Mouse (Mus musculus) hindbrain, embryonic 16.5 days (tissue): ENCODE measurements at regions not wholly inside any gene's neighbourhood (a gene's known extent, or its start where the extent isn't known, plus 50 kb on each side); places are given as distances from the start of the nearest gene placed in this dataset.
A peak's percentile ranks its signal among the peaks of the same experiment; 100 is the strongest.

Experiments used
- ATAC-seq: fragments of 200-750 bp; cut with Nextera tagmentation; 2 replicates; pipeline ENCODE4 v1.8.0; 2017; ENCODE audit warnings: moderate TSS enrichment, moderate library complexity
- H3K27ac ChIP-seq: fragments of 300-500 bp; sonication (generic); 2 replicates; pipeline ENCODE4 v1.5.1; 2014; ENCODE audit warnings: low read depth, mild to moderate bottlenecking, control low read depth, low read length, moderate library complexity
- H3K27me3 ChIP-seq: fragments of 300-500 bp; sonication (generic); replicated peaks from 2 replicates; pipeline ENCODE4 v1.6.1; 2014; ENCODE audit warnings: low read length; ENCODE audit not compliant: control insufficient read depth, insufficient read depth
- H3K36me3 ChIP-seq: fragments of 300-500 bp; sonication (generic); 2 replicates; pipeline ENCODE4 v1.6.1; 2014; ENCODE audit warnings: mild to moderate bottlenecking, low read length, moderate library complexity, mixed read lengths; ENCODE audit not compliant: control insufficient read depth, insufficient read depth
- H3K4me1 ChIP-seq: fragments of 300-500 bp; sonication (generic); 2 replicates; pipeline ENCODE4 v1.6.1; 2014; ENCODE audit warnings: low read depth, low read length; ENCODE audit not compliant: control insufficient read depth, insufficient read depth
- H3K4me2 ChIP-seq: fragments of 300-500 bp; sonication (generic); 2 replicates; pipeline ENCODE4 v1.6.1; 2014; ENCODE audit warnings: mild to moderate bottlenecking, low read length, control low read depth, moderate library complexity
- H3K4me3 ChIP-seq: fragments of 300-500 bp; sonication (generic); 2 replicates; pipeline ENCODE4 v1.5.1; 2014; ENCODE audit warnings: mild to moderate bottlenecking, low read length, control low read depth, moderate library complexity
- H3K9ac ChIP-seq: fragments of 300-500 bp; sonication (generic); 2 replicates; pipeline ENCODE4 v1.6.1; 2014; ENCODE audit warnings: low read depth, mild to moderate bottlenecking, control low read depth, low read length, moderate library complexity
- H3K9me3 ChIP-seq: fragments of 300-500 bp; sonication (generic); 2 replicates; pipeline ENCODE4 v1.6.1; 2014; ENCODE audit warnings: mild to moderate bottlenecking, low read length, moderate library complexity; ENCODE audit not compliant: control insufficient read depth
- WGBS: fragments of 180-500 bp; shearing (Covaris S2); extraction: QIAGEN DNeasy Blood & Tissue Kit; methylation state at CpG from one replicate; pipeline ENCODE4 v1.1.7; 2014; 5-methylcytosine and 5-hydroxymethylcytosine counted together

- no peaks in the 10 kb centered on the region for H3K4me1 ChIP-seq
- H3K4me3 ChIP-seq = no peak overlapping the region
- no peak for ATAC-seq
- H3K4me2 ChIP-seq = no peak overlapping the region
- WGBS = 90% methylated on average over 3 of the region's 3 CpGs
- H3K27me3 ChIP-seq = no peaks in the 10 kb centered on the region
- H3K9ac ChIP-seq = no peak overlapping the region
- H3K9me3 ChIP-seq = no peaks in the 10 kb centered on the region
- no peaks in the 10 kb centered on the region for H3K36me3 ChIP-seq
- no peak overlapping the region for H3K27ac ChIP-seq
Observed at GRCm38 (mm10) chr19:19969780-19970512, 420.8 kb downstream of the Anxa1 start.

DNA sequence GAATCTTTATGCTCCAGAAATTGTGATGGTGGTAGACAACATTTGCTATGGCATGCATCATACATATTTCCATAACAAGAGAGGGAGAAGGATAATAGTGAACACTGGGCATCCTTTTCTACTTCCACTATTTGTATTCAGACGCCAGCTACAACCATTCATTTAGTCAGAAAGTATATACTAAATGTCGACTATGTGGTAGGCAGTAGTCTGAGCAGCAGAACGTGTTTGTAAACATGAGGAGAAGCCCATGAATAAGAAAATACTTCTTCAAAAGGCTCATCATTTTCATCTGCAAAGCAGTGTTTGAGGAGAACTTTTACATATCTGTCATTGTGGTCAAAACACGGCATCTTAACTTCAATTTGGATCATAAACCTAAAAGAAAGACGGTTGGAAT, 421.4 kb downstream of the Anxa1 start:
- H3K4me2 ChIP-seq = no peak overlapping the region
- no peaks in the 10 kb centered on the region for H3K9me3 ChIP-seq
- H3K36me3 ChIP-seq = no peaks in the 10 kb centered on the region
- no peak for ATAC-seq
- no peak overlapping the region for H3K4me3 ChIP-seq
- no peak overlapping the region for H3K9ac ChIP-seq
- WGBS = 85% methylated on average over 5 of the region's 5 CpGs
- H3K27me3 ChIP-seq = no peaks in the 10 kb centered on the region
- H3K4me1 ChIP-seq = no peaks in the 10 kb centered on the region
- no peak overlapping the region for H3K27ac ChIP-seq

- H3K9me3 ChIP-seq = no peaks in the 10 kb centered on the region
- H3K4me3 ChIP-seq = no peak overlapping the region
- no peaks in the 10 kb centered on the region for H3K27me3 ChIP-seq
- no peak overlapping the region for H3K9ac ChIP-seq
- H3K27ac ChIP-seq = no peak overlapping the region
- H3K4me1 ChIP-seq = no peaks in the 10 kb centered on the region
- no peaks in the 10 kb centered on the region for H3K36me3 ChIP-seq
- no peak overlapping the region for H3K4me2 ChIP-seq
- 73% methylated on average over 1 of the region's 1 CpGs for WGBS
- no peak for ATAC-seq
Observed at GRCm38 (mm10) chr19:19945247-19945646, 445.5 kb downstream of the Anxa1 start.

DNA sequence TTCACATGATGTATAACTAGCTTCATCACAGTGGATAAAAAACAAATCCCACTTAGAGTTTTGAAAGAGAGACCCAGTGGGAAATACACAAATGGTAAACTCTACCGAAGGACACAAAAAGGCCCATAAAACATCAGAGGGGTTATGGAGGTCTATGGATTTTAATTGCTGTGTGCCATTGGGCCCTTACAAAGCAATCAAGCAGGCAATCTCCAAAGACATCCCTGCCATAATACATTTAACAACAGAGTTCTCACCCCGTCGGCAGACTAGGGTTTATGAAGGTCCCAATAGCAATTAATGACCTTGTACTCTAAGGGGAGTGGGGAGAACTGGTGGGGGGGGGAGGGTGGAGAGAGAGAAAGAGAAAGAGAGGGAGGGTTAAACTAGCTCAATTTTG, 448.0 kb downstream of the Anxa1 start:
- 64% methylated on average over 3 of the region's 3 CpGs for WGBS
- Histone ChIP-seq H3K4me2 (no peak overlapping the region), H3K4me1 (no peaks in the 10 kb centered on the region), H3K9me3 (no peaks in the 10 kb centered on the region), H3K4me3 (no peak overlapping the region), H3K27ac (no peak overlapping the region), H3K27me3 (no peaks in the 10 kb centered on the region), H3K36me3 (no peaks in the 10 kb centered on the region), H3K9ac (no peak overlapping the region)
- ATAC-seq = peak; percentile 58

DNA sequence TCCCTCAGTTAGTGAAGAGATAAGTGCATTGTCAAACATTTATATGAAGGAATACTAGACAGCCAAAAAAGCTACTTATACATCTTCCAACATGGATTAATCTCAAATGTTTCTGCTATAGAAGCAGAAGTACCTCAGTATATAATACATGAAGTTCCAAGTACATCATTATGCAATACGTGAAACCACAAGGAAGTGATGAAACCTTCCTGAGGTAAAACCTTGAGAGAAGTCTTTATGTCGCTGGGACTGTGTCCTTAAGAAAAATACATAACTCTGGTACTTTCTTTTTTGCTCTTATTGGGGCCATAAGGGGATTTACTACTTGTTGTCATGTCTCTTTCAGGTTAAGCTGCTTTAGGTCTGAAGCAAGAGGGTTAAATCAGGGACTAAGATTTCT, 469.6 kb downstream of the Anxa1 start:
- H3K27ac ChIP-seq = no peak overlapping the region
- WGBS = 89% methylated on average over 2 of the region's 2 CpGs
- H3K9me3 ChIP-seq = no peaks in the 10 kb centered on the region
- H3K4me2 ChIP-seq = no peak overlapping the region
- no peaks in the 10 kb centered on the region for H3K4me1 ChIP-seq
- ATAC-seq = no peak
- no peak overlapping the region for H3K9ac ChIP-seq
- H3K4me3 ChIP-seq = no peak overlapping the region
- H3K36me3 ChIP-seq = no peaks in the 10 kb centered on the region
- no peaks in the 10 kb centered on the region for H3K27me3 ChIP-seq

DNA sequence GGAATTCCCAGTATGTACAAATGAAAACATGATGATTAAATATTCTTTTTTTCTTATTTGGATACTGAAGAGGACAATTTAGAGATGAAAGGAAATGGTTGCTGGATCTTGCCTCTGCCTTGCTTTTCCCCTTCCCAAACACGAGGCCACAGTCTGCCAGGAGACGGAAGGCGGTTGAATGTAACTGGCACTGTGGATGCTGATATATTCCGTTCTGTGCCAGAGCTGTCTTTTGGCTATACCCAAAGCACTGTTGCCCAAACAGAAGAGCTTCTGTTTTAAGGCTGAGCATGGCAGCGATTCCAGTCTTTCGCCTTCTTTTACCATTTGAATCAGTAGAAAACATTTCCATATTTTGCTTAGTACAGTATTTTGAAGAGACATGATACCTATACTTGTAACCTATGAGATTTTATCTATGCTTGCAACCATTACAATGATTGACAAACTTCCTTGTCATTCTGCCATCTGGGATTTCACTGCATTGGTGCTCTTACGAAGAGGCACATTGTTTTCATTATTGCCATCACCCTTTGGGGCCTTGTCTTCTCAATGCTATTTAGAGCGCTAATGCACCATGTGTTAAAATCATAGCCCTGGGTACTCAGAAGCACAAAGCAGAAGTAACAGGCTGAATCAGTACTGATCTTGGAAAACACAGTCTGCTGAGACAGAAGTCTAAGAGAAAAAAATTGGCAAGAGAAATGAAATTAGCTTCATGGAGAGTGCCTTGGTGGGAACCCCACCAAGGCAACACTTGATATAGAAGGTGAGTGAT, 504.6 kb downstream of the Anxa1 start:
- Histone ChIP-seq H3K36me3 (no peaks in the 10 kb centered on the region), H3K4me3 (no peak overlapping the region), H3K4me2 (no peak overlapping the region), H3K4me1 (no peaks in the 10 kb centered on the region), H3K9ac (no peak overlapping the region), H3K27ac (no peak overlapping the region), H3K27me3 (no peaks in the 10 kb centered on the region), H3K9me3 (no peaks in the 10 kb centered on the region)
- ATAC-seq = peak; percentile 91
- WGBS = 72% methylated on average over 8 of the region's 8 CpGs

DNA sequence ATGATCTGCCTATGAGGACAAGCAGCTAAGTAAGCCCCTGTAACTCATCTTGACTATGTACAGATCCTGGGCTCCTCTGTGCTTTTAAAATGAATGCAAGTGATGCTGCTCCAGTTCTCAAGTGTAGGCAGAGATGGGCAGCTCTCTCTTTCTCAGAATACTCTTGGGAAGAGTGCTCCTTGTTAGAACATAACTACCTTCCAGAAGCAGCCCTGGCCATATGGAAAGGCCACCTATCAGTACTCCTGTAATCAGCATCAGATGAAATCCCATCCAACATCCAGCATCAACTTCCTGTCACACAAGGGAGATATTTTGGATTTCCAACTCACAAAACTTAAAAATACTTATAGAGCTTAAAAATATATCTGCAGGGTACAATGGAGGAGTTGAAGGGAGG, 509.8 kb downstream of the Anxa1 start:
- Histone ChIP-seq H3K9me3 (no peaks in the 10 kb centered on the region), H3K27ac (no peak overlapping the region), H3K4me3 (no peak overlapping the region), H3K27me3 (no peaks in the 10 kb centered on the region), H3K4me2 (no peak overlapping the region), H3K36me3 (no peaks in the 10 kb centered on the region), H3K4me1 (no peaks in the 10 kb centered on the region), H3K9ac (no peak overlapping the region)
- ATAC-seq = no peak

- Histone ChIP-seq H3K9me3 (no peaks in the 10 kb centered on the region), H3K4me1 (no peaks in the 10 kb centered on the region)
- WGBS = 67% methylated on average over 4 of the region's 4 CpGs
Observed at GRCm38 (mm10) chr19:19848152-19848551, 542.6 kb downstream of the Anxa1 start.

GRCm38 (mm10) chr19:19807992-19808391, 582.8 kb downstream of the Anxa1 start:
- Histone ChIP-seq H3K9me3 (no peaks in the 10 kb centered on the region), H3K36me3 (no peaks in the 10 kb centered on the region), H3K4me2 (no peak overlapping the region), H3K4me1 (no peaks in the 10 kb centered on the region), H3K4me3 (no peak overlapping the region), H3K27me3 (no peaks in the 10 kb centered on the region), H3K9ac (no peak overlapping the region), H3K27ac (no peak overlapping the region)
- ATAC-seq = no peak
- 92% methylated on average over 1 of the region's 1 CpGs for WGBS

More at GRCm38 (mm10) chr19:19848152-19848551, 542.6 kb downstream of the Anxa1 start:
- no peak for ATAC-seq
- no peak overlapping the region for H3K9ac ChIP-seq
- H3K4me3 ChIP-seq = no peak overlapping the region
- H3K4me2 ChIP-seq = no peak overlapping the region
- no peak overlapping the region for H3K27ac ChIP-seq
- H3K36me3 ChIP-seq = no peaks in the 10 kb centered on the region
- H3K27me3 ChIP-seq = no peaks in the 10 kb centered on the region
